Mouse (Mus musculus): ENCODE measurements around the gene Prl2c1. TPM values are rescaled to one million over a fixed set of nuclear protein-coding genes. Genes with fewer than 3 reads are reported as not detected.

Gene Prl2c1
- polyA plus RNA-seq (2017; shearing (Covaris generic)): not detected

DNA sequence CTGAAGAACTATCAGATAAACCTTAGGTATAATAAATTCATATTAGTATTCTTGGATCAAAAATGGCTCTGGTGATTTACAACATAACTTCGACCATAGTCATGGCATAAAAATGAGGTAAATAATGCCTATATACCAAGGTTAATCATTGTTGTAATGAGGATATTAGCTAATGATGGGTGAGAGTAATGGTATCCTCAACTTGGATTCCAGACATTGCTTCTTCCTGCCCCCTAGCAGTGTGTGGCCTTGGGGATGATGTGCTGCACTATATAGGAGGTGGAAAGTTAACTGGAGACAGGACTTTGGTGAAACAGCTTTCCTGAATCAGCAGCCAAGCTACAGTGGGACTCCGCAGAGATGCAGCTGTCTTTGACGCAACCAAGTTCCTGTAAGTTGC lies at the start of gene Prl2c1:
TSS of gene Prl2c1 (plus strand) at position 301 of the 400 bp plus-strand sequence.

GRCm38 (mm10) chr13:27801354-27801753 lies 47.8 kb upstream of the Prl2c1 start, which contains the start of gene Prl2a1:
TSS of gene Prl2a1 (plus strand) at chr13:27801654.

Other genes starting within 250 kb of the Prl2c1 start
- not detected for gene Prl7b1, start 238.8 kb upstream of the Prl2c1 start, polyA plus RNA-seq (2017; shearing (Covaris generic))
- gene Prl7a1, start 206.8 kb upstream of the Prl2c1 start, polyA plus RNA-seq (2017; shearing (Covaris generic)): not detected
- not detected for gene Prl7a2, start 181.3 kb upstream of the Prl2c1 start, polyA plus RNA-seq (2017; shearing (Covaris generic))
- gene Prl7d1, start 132.6 kb upstream of the Prl2c1 start, polyA plus RNA-seq (2017; shearing (Covaris generic)): not detected
- not detected for gene Prl7c1, start 68.5 kb upstream of the Prl2c1 start, polyA plus RNA-seq (2017; shearing (Covaris generic))
- not detected for gene Prl2a1, start 47.7 kb upstream of the Prl2c1 start, polyA plus RNA-seq (2017; shearing (Covaris generic))
- gene Prl4a1, start 166.9 kb downstream of the Prl2c1 start, polyA plus RNA-seq (2017; shearing (Covaris generic)): not detected